Mouse (Mus musculus) gastrocnemius, adult 2 months (tissue): ENCODE measurements around the gene Creb3l4. TPM values are rescaled to one million over a fixed set of nuclear protein-coding genes. Genes with fewer than 3 reads are reported as not detected.
"Not testable (repeated sequence)": the region's sequence is repeated elsewhere in the genome, so short reads cannot be mapped to it uniquely, and the experiment has no call there.

Experiments used
- DNase-seq: peaks from one replicate; pipeline ENCODE4 v3.0.0; 2022
- H3K27ac ChIP-seq: fragments of 200-600 bp; 2 replicates; pipeline ENCODE4 v1.8.1; 2022; ENCODE audit warnings: mild to moderate bottlenecking
- H3K4me3 ChIP-seq: fragments of 200-600 bp; 2 replicates; pipeline ENCODE4 v1.8.1; 2022; ENCODE audit warnings: mild to moderate bottlenecking, moderate library complexity
- CTCF ChIP-seq: fragments of 200-600 bp; IDR thresholded peaks from 2 replicates; pipeline ENCODE4 v1.8.1; 2022; ENCODE audit warnings: antibody characterized with exemption, mild to moderate bottlenecking, moderate library complexity
- intact Hi-C: fragments of 180-260 bp; cut with DNase I; formaldehyde crosslinking; loops from one replicate; pipeline ENCODE4 v1.15.1; 2025
- long read RNA-seq, 2 experiments: library from polyadenylated mRNA; stranded (forward); transcript quantifications; one replicate each; pipeline ENCODE4 v2.0.0; 2021
- total RNA-seq, 2 experiments: library from RNA; stranded (reverse); gene quantifications; 2 replicates each; pipeline ENCODE4 v1.2.3; 2021

The Creb3l4 gene
- not detected for total RNA-seq
- long read RNA-seq, experiment 1, result 0 reads
- long read RNA-seq, experiment 2, result 0 reads

GRCm38 (mm10) chr3:90242984-90243775 is at the start of gene Creb3l4:
TSS of gene Creb3l4 (minus strand) at chr3:90243512.
- peak within 1 kb of the TSS; percentile 56; the same call in 1 of the 2 replicates for H3K27ac ChIP-seq
- no peak for TF ChIP-seq CTCF
- DNase-seq, result peak; percentile 48
- peak within 1 kb of the TSS; percentile 64 for H3K4me3 ChIP-seq
- intact Hi-C loops, result no loop called here

DNA sequence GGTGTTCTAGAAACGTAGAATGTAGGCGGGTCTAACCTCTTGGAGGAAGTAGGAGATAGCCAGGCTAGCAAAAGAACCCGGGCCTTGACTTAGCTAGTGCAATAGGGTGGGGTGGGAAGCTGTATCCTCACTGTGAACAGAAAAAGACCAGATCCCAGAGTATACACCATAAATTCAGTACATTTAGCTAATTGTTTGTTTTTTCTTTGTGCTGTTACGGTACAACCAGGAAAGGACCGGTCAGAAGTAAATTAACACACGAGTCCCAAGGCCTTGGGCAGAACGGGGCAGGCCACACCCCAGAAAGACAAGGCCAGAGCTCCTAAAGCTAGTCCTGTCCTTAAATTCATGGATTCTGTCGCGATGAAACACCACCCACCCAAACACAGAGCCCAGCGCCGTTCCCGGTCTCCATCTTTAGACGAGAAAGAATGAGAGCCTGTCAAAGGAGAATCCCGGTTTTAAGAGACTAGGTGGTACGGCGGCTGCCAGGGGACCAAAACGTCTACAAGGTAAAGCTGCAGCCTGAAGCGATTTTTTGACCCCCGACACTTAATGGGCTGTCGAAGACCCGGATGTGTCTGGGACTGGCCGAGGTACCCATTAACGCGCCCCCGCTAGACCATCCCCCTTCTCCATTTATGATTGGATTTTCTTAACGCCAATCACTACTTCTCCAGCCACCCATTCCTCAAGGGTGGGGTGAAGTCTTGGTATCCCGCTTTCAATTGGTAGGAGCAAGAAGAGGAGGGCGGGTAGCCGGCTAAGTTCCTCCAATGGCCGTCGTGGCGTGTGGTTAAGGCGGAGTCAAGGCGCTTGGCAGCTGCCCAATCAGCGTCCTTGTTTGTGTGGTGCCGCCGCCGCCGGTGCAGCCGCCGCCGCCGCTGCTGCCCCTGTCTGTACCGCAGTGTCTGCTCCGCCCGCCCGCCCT is 49.3 kb upstream of the Creb3l4 start, which contains the start of gene Gatad2b:
Gatad2b (plus strand) TSS at position 834 of the 931 bp plus-strand sequence.
- no peak for TF ChIP-seq CTCF
- Histone ChIP-seq H3K27ac (peak within 1 kb of the TSS; percentile 97), H3K4me3 (peak within 1 kb of the TSS; percentile 91)
- peak; percentile 99 for DNase-seq
- intact Hi-C loops, result no loop called here

GRCm38 (mm10) chr3:90291982-90292344 is 48.7 kb upstream of the Creb3l4 start:
- intact Hi-C loops, result no loop called here
- H3K27ac ChIP-seq, result peak overlapping the region; percentile 96
- no peak for TF ChIP-seq CTCF
- peak overlapping the region; percentile 91 for H3K4me3 ChIP-seq
- no peak for DNase-seq

- TF ChIP-seq CTCF, result peak; percentile 43
- intact Hi-C loops, result no loop called here
- Histone ChIP-seq H3K4me3 (no peak overlapping the region), H3K27ac (no peak overlapping the region)
- DNase-seq, result no peak
Measured at GRCm38 (mm10) chr3:90290602-90291001, 47.3 kb upstream of the Creb3l4 start.

GRCm38 (mm10) chr3:90289403-90289802 is 46.1 kb upstream of the Creb3l4 start:
- H3K4me3 ChIP-seq, DNase-seq, H3K27ac ChIP-seq, intact Hi-C loops: not testable (repeated sequence)

DNA sequence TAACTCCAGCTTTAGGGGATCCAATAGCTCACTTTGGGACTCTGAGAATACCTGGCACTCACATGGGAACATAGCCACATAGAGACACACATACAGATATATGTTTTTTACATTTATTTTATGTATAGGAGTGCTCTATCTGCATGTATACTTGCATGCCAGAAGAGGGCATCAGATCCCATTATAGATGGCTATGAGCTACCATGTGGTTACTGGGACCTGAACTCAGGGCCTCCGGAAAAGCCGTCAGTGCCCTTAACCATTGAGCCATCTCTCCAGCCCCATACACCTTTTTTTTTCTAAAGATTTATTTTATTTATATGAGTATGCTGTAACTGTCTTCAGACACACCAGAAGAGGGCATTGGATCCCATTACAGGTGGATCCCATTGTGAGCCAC is 40.8 kb upstream of the Creb3l4 start:
- peak; percentile 26; the same call in 1 of the 2 replicates for TF ChIP-seq CTCF
- H3K27ac ChIP-seq, result no peak overlapping the region
- DNase-seq, result no peak
- intact Hi-C loops, result loop anchor here (5.0 kb wide), 1 partner anchor 88 kb away; no protein-coding TSS in a partner anchor
- no peak overlapping the region for H3K4me3 ChIP-seq

- H3K4me3 ChIP-seq, result no peak overlapping the region
- intact Hi-C loops, result loop anchor here (5.0 kb wide), 1 partner anchor 92 kb away; no protein-coding TSS in a partner anchor
- DNase-seq, result no peak
- no peak for TF ChIP-seq CTCF
- H3K27ac ChIP-seq, result no peak overlapping the region
Measured at GRCm38 (mm10) chr3:90280708-90281107, 37.4 kb upstream of the Creb3l4 start.

GRCm38 (mm10) chr3:90279743-90280142 is 36.4 kb upstream of the Creb3l4 start:
- Histone ChIP-seq H3K4me3 (no peak overlapping the region), H3K27ac (no peak overlapping the region)
- no peak for TF ChIP-seq CTCF
- intact Hi-C loops, result loop anchor here (5.0 kb wide), 1 partner anchor 93 kb away; no protein-coding TSS in a partner anchor
- DNase-seq, result no peak

GRCm38 (mm10) chr3:90279216-90279615 is 35.9 kb upstream of the Creb3l4 start:
- TF ChIP-seq CTCF, result no peak
- H3K27ac ChIP-seq, result no peak overlapping the region
- intact Hi-C loops, result no loop called here

GRCm38 (mm10) chr3:90278211-90278610 is 34.9 kb upstream of the Creb3l4 start:
- no peak overlapping the region for H3K4me3 ChIP-seq
- intact Hi-C loops, result no loop called here
- no peak for DNase-seq
- TF ChIP-seq CTCF, result no peak
- H3K27ac ChIP-seq, result no peak overlapping the region

More at GRCm38 (mm10) chr3:90279216-90279615, 35.9 kb upstream of the Creb3l4 start:
- DNase-seq, result no peak
- no peak overlapping the region for H3K4me3 ChIP-seq

GRCm38 (mm10) chr3:90277793-90278192 is 34.5 kb upstream of the Creb3l4 start:
- intact Hi-C loops, result no loop called here

DNA sequence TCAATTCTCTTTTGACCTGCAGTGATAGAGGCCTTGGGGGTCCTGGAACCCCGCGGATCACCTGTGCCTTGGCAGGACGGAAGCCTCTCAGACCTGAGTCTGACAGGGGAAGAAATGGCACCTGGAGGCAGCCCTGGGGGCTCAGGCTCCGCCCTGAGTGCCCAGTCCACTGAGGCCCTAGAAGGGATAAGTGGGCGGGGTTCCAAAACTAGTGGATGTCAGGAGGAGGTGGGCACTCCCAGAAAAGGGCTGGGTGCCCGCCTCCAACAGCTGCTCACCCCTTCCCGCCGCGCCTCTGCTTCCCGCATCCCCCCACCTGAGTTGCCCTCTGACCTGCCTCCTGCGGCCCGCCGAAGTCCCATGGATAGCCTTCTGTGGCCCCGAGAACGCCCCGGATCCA is 33.5 kb upstream of the Creb3l4 start:
- DNase-seq, result no peak
- TF ChIP-seq CTCF, result no peak
- intact Hi-C loops, result no loop called here
- Histone ChIP-seq H3K27ac (no peak overlapping the region), H3K4me3 (no peak overlapping the region)

More at GRCm38 (mm10) chr3:90277793-90278192, 34.5 kb upstream of the Creb3l4 start:
- H3K27ac ChIP-seq, result no peak overlapping the region
- no peak for TF ChIP-seq CTCF
- no peak overlapping the region for H3K4me3 ChIP-seq
- DNase-seq, result no peak
